In genomic region chr11:116671845-116672434, GRCm38 (mm10) we compare ENCODE assay signal across 8 mouse cellular contexts. TPM values are rescaled to one million over a fixed set of nuclear protein-coding genes. Genes with fewer than 3 reads are reported as not detected.
A peak's percentile ranks its signal among the peaks of the same experiment; 100 is the strongest.
DNase-seq lines count a peak whose midpoint lies in the region; ATAC-seq and TF ChIP-seq lines count a peak whose summit lies in the region.
"Had no signal": no experiment of that assay in that cellular context is flagged by ENCODE, and none has a peak within 500 bp of the region (broad histone marks: within the 10 kb centered on the region; RNA-seq: fewer than 3 reads in every experiment).

No protein-coding gene starts in this region.

- intact Hi-C loops in left cerebral cortex, postnatal 25 days (cut with DNase I): loop anchor here (1.0 kb wide), 1 partner anchor 29 kb away; no protein-coding TSS in a partner anchor

- peak overlapping the region; percentile 92 for H3K4me3 ChIP-seq in lung, embryonic 14.5 days (ENCODE audit: low read depth, low read length)
- H3K4me3 ChIP-seq in embryonic facial prominence, embryonic 14.5 days (ENCODE audit: low read depth, low read length): peak overlapping the region; percentile 65
- peak overlapping the region; percentile 71 for H3K4me3 ChIP-seq in intestine, embryonic 14.5 days (ENCODE audit: low read depth, low read length)
- peak overlapping the region; percentile 73 for H3K4me3 ChIP-seq in midbrain, postnatal 0 days (ENCODE audit: low read depth, low read length)

- peaks cover 4% of the 10 kb centered on the region; the same call in 1 of the 2 replicates for H3K4me1 ChIP-seq in lung, embryonic 14.5 days (ENCODE audit: insufficient read depth)
- H3K4me1 ChIP-seq in embryonic facial prominence, embryonic 14.5 days (ENCODE audit: control insufficient read depth, insufficient read depth, low read length): peaks cover 19% of the 10 kb centered on the region
- H3K4me1 ChIP-seq in intestine, embryonic 14.5 days (replicated peaks; ENCODE audit: control insufficient read depth, insufficient read depth, low read length): peaks cover 15% of the 10 kb centered on the region
- H3K4me1 ChIP-seq in midbrain, postnatal 0 days (ENCODE audit: insufficient read depth, low read length): peaks cover 5% of the 10 kb centered on the region; the same call in 1 of the 2 replicates

- under 1% methylated on average over 24 of the region's 24 CpGs for WGBS in lung, embryonic 14.5 days
- WGBS in embryonic facial prominence, embryonic 14.5 days: under 1% methylated on average over 24 of the region's 24 CpGs
- under 1% methylated on average over 24 of the region's 24 CpGs for WGBS in intestine, embryonic 14.5 days
- 1% methylated on average over 24 of the region's 24 CpGs for WGBS in midbrain, postnatal 0 days

- peak overlapping the region; percentile 79 for H3K27ac ChIP-seq in lung, embryonic 14.5 days (ENCODE audit: low read depth)
- H3K27ac ChIP-seq in embryonic facial prominence, embryonic 14.5 days (replicated peaks; ENCODE audit: low read depth, low read length): peak overlapping the region; percentile 78
- peak overlapping the region; percentile 66 for H3K27ac ChIP-seq in intestine, embryonic 14.5 days (ENCODE audit: low read depth)
- H3K27ac ChIP-seq in midbrain, postnatal 0 days (ENCODE audit: low read depth, low read length): peak overlapping the region; percentile 77

- H3K27me3 ChIP-seq in lung, embryonic 14.5 days (ENCODE audit: insufficient read depth, low read length): no peaks in the 10 kb centered on the region
- H3K27me3 ChIP-seq in embryonic facial prominence, embryonic 14.5 days (replicated peaks; ENCODE audit: control insufficient read depth, insufficient read depth, low read length): no peaks in the 10 kb centered on the region; the same call in 1 of the 2 replicates
- H3K27me3 ChIP-seq in intestine, embryonic 14.5 days (replicated peaks; ENCODE audit: control insufficient read depth, insufficient read depth, low read length): no peaks in the 10 kb centered on the region
- no peaks in the 10 kb centered on the region for H3K27me3 ChIP-seq in midbrain, postnatal 0 days (ENCODE audit: insufficient read depth, low read length)

- no peak; the same call in 1 of the 2 replicates for ATAC-seq in lung, embryonic 14.5 days (ENCODE audit: insufficient read depth)
- no peak for ATAC-seq in embryonic facial prominence, embryonic 14.5 days (ENCODE audit: low read depth)
- ATAC-seq in intestine, embryonic 14.5 days (replicated peaks; ENCODE audit: low FRiP score, low TSS enrichment, low read depth): no peak; the same call in 1 of the 2 replicates
- ATAC-seq in midbrain, postnatal 0 days (ENCODE audit: low FRiP score): no peak

- no peaks in the 10 kb centered on the region for H3K9me3 ChIP-seq in lung, embryonic 14.5 days (ENCODE audit: low read depth, low read length)
- no peaks in the 10 kb centered on the region for H3K9me3 ChIP-seq in embryonic facial prominence, embryonic 14.5 days (ENCODE audit: control insufficient read depth, low read length)
- H3K9me3 ChIP-seq in intestine, embryonic 14.5 days (ENCODE audit: control insufficient read depth, low read length): no peaks in the 10 kb centered on the region
- H3K9me3 ChIP-seq in midbrain, postnatal 0 days (ENCODE audit: low read length): no peaks in the 10 kb centered on the region

- no peak for TF ChIP-seq CTCF in lung, embryonic 14.5 days (IDR thresholded peaks at IDR 0.05; ENCODE audit: low read depth)
- no peak for TF ChIP-seq CTCF in midbrain, postnatal 0 days (IDR thresholded peaks at IDR 0.05)

- peak overlapping the region; percentile 86 for H3K4me2 ChIP-seq in lung, embryonic 14.5 days
- H3K4me2 ChIP-seq in embryonic facial prominence, embryonic 14.5 days (ENCODE audit: low read depth, low read length): peak overlapping the region; percentile 82
- H3K4me2 ChIP-seq in intestine, embryonic 14.5 days (ENCODE audit: low read length): peak overlapping the region; percentile 82
- peak overlapping the region; percentile 87 for H3K4me2 ChIP-seq in midbrain, postnatal 0 days (ENCODE audit: low read depth, low read length, poor library complexity, severe bottlenecking)

- peak overlapping the region; percentile 98 for H3K9ac ChIP-seq in lung, embryonic 14.5 days
- peak overlapping the region; percentile 86 for H3K9ac ChIP-seq in embryonic facial prominence, embryonic 14.5 days (ENCODE audit: low read depth, low read length)
- peak overlapping the region; percentile 93 for H3K9ac ChIP-seq in intestine, embryonic 14.5 days (ENCODE audit: low read length)
- H3K9ac ChIP-seq in midbrain, postnatal 0 days (replicated peaks; ENCODE audit: low read length, poor library complexity, severe bottlenecking): peak overlapping the region; percentile 79

- H3K36me3 ChIP-seq in lung, embryonic 14.5 days (ENCODE audit: insufficient read depth): peaks cover 45% of the 10 kb centered on the region
- H3K36me3 ChIP-seq in embryonic facial prominence, embryonic 14.5 days (ENCODE audit: control insufficient read depth, insufficient read depth, low read length): peaks cover 44% of the 10 kb centered on the region
- H3K36me3 ChIP-seq in intestine, embryonic 14.5 days (ENCODE audit: control insufficient read depth, insufficient read depth, low read length): peaks cover 42% of the 10 kb centered on the region
- peaks cover 25% of the 10 kb centered on the region for H3K36me3 ChIP-seq in midbrain, postnatal 0 days (ENCODE audit: insufficient read depth, low read length)

- DNase-seq in lung, embryonic 14.5 days: peak; percentile 23
- no peak for DNase-seq in lung, postnatal 4 days
- DNase-seq in embryonic facial prominence, embryonic 14.5 days (ENCODE audit: low spot score): no peak
- peak; percentile 69 for DNase-seq in intestine, embryonic 14.5 days (ENCODE audit: low spot score)
- no peak for DNase-seq in midbrain, postnatal 0 days (ENCODE audit: low spot score)
- no peak for DNase-seq in left cerebral cortex, postnatal 25 days (ENCODE audit: low spot score in 2 of 2)
- DNase-seq in spleen, adult 18-20 months: no peak

RNA-seq across cellular contexts. Expression of gene Cygb, which starts 17.8 kb away (rescaled TPM):
- polyA plus RNA-seq in lung, embryonic 14.5 days (2014; fragmentation: Nextera tagmentation; extraction: Ambion mirVana): 9.5 and 10.0 TPM in 2 replicates
- polyA plus RNA-seq in embryonic facial prominence, embryonic 14.5 days (2014; fragmentation: Nextera tagmentation; extraction: Ambion mirVana): 17.8 and 20.5 TPM in 2 replicates
- polyA plus RNA-seq in intestine, embryonic 14.5 days (2014; fragmentation: Nextera tagmentation; extraction: Ambion mirVana): 14.5 and 16.4 TPM in 2 replicates
- 38.7 and 44.2 TPM in 2 replicates for total RNA-seq in midbrain, postnatal 0 days (2014; rRNA removed)
- 40.5 and 43.5 TPM in 2 replicates for polyA plus RNA-seq in midbrain, postnatal 0 days (2015; fragmentation: Nextera tagmentation; extraction: Ambion mirVana)
- total RNA-seq in left cerebral cortex, postnatal 25 days (2021): 10 to 100 TPM; 39.9 TPM
- total RNA-seq: common myeloid progenitor, adult 5-6 weeks had no signal

RNA-seq across cellular contexts. Expression of gene Prcd, which starts 18.6 kb away (rescaled TPM):
- 0.53 and 1.6 TPM in 2 replicates for polyA plus RNA-seq in lung, embryonic 14.5 days (2014; fragmentation: Nextera tagmentation; extraction: Ambion mirVana)
- polyA plus RNA-seq in embryonic facial prominence, embryonic 14.5 days (2014; fragmentation: Nextera tagmentation; extraction: Ambion mirVana): 0.84 and 2.3 TPM in 2 replicates
- 0.75 and 1.8 TPM in 2 replicates for polyA plus RNA-seq in intestine, embryonic 14.5 days (2014; fragmentation: Nextera tagmentation; extraction: Ambion mirVana)
- total RNA-seq in midbrain, postnatal 0 days (2014; rRNA removed): 3.7 TPM in 1 of 2 replicates, not detected in the other
- 4.8 and 6.0 TPM in 2 replicates for polyA plus RNA-seq in midbrain, postnatal 0 days (2015; fragmentation: Nextera tagmentation; extraction: Ambion mirVana)
- 1 to 10 TPM; 4.6 to 6.7 TPM for total RNA-seq in left cerebral cortex, postnatal 25 days (2021)
- total RNA-seq: common myeloid progenitor, adult 5-6 weeks had no signal

RNA-seq across cellular contexts. Expression of gene Rhbdf2, which starts 45.1 kb away (rescaled TPM):
- polyA plus RNA-seq in lung, embryonic 14.5 days (2014; fragmentation: Nextera tagmentation; extraction: Ambion mirVana): 8.9 and 9.8 TPM in 2 replicates
- 3.6 and 4.4 TPM in 2 replicates for polyA plus RNA-seq in embryonic facial prominence, embryonic 14.5 days (2014; fragmentation: Nextera tagmentation; extraction: Ambion mirVana)
- 5.7 and 5.9 TPM in 2 replicates for polyA plus RNA-seq in intestine, embryonic 14.5 days (2014; fragmentation: Nextera tagmentation; extraction: Ambion mirVana)
- 3.4 and 4.5 TPM in 2 replicates for total RNA-seq in midbrain, postnatal 0 days (2014; rRNA removed)
- 1.0 TPM in 2 replicates for polyA plus RNA-seq in midbrain, postnatal 0 days (2015; fragmentation: Nextera tagmentation; extraction: Ambion mirVana)
- total RNA-seq in left cerebral cortex, postnatal 25 days (2021): 1 to 10 TPM; 1.3 to 1.4 TPM

Comparison
In these comparisons a context has a peak if more than half of its experiments do, and no peak if none do; other contexts are left out.
1. DNase-seq: peak in lung, embryonic 14.5 days (single experiment) and intestine, embryonic 14.5 days (single experiment); none in lung, postnatal 4 days (0 of 2), embryonic facial prominence, embryonic 14.5 days (single experiment), midbrain, postnatal 0 days (single experiment), left cerebral cortex, postnatal 25 days (0 of 2) and spleen, adult 18-20 months (0 of 2).
2. Peak in every context shown above with its lines, with median percentiles within 50 percentile points of each other: H3K27ac ChIP-seq, H3K4me2 ChIP-seq, H3K4me3 ChIP-seq and H3K9ac ChIP-seq.